Mouse (Mus musculus) small intestine, adult 2 months (tissue): Measurements from ENCODE around the gene Rsrp1.

Experiments
- CTCF ChIP-seq: fragments of 200-500 bp; IDR thresholded peaks from 2 replicates; pipeline ENCODE4 v1.5.1; 2012; ENCODE audit warnings: low read depth, mild to moderate bottlenecking, control low read depth, inconsistent platforms, low read length, moderate library complexity, mixed read lengths; ENCODE audit not compliant: insufficient replicate concordance, insufficient read length; ENCODE audit errors: extremely low read depth
- POLR2A ChIP-seq: fragments of 200-500 bp; IDR thresholded peaks from 2 replicates; pipeline ENCODE4 v1.6.1; 2012; ENCODE audit warnings: low read depth, mild to moderate bottlenecking, control low read depth, inconsistent platforms, low read length, moderate library complexity

DNA sequence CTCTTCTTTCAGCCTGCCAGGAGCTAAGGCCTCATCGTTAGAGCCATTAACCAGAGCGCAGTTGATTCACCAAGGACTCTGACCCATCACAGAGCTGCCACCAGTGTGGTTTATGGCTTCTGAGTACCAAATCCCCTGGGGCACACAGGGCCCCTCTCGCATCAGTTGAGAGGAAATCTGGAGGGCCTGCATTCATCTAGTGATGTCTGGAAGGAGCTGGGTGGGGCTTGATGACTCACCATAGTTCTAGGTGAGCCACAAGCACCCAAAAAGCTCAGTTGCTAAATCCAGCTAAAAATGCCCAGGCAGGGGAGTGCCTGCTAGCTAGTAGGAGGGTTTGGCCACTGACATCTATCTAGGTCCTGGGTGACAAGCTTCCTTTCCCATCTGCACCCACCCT, 32.5 kb downstream of the Rsrp1 start:
- TF ChIP-seq CTCF (no peak), POLR2A (no peak)
